Mouse (Mus musculus) mouse embryonic stem cell (cell line): ENCODE measurements at regions not wholly inside any gene's neighbourhood (a gene's known extent, or its start where the extent isn't known, plus 50 kb on each side); places are given as distances from the start of the nearest gene placed in this dataset.

ENCODE experiments used
- in situ Hi-C, 2 experiments: fragments of 300-500 bp; cut with MboI; formaldehyde crosslinking; loops; 1 replicate in 1 of 2; 3 replicates in 1 of 2; pipeline ENCODE4 v1.14.3; 2019 to 2020; ENCODE audit warnings: low sequenced_read_pairs in 2 of 2, low pct_unique_long_range_greater_than_20kb in 1 of 2, mixed read lengths in 1 of 2; ENCODE audit not compliant: unreplicated experiment in 1 of 2

DNA sequence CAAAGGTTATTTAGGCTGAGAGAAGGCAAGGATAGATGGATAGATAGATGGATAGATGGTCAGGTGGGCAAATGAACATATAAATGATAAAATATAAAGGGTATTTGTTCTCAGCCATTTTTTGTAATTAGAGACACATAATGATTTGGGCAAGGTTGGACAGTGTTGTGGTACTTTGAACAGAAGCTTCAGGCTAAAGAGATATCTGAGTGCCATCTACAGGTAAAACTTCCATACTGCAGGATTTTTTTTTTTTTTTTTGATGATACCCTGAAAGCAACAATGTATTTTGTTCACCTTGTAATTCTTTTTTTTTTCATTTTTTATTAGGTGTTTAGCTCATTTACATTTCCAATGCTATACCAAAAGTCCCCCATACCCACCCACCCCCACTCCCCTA is 110.1 kb upstream of the Trabd2b start:
- in situ Hi-C loops = loop anchor here in 1 of 2 experiments (5.0 to 10.0 kb wide), 2 partner anchors 852 to 1509 kb away; no protein-coding TSS in a partner anchor

- in situ Hi-C loops = loop anchor here in 1 of 2 experiments (5.0 to 10.0 kb wide), 2 partner anchors 854 to 1511 kb away; no protein-coding TSS in a partner anchor
These were observed 108.0 kb upstream of the Trabd2b start for GRCm38 (mm10) chr4:114298517-114298916.

DNA sequence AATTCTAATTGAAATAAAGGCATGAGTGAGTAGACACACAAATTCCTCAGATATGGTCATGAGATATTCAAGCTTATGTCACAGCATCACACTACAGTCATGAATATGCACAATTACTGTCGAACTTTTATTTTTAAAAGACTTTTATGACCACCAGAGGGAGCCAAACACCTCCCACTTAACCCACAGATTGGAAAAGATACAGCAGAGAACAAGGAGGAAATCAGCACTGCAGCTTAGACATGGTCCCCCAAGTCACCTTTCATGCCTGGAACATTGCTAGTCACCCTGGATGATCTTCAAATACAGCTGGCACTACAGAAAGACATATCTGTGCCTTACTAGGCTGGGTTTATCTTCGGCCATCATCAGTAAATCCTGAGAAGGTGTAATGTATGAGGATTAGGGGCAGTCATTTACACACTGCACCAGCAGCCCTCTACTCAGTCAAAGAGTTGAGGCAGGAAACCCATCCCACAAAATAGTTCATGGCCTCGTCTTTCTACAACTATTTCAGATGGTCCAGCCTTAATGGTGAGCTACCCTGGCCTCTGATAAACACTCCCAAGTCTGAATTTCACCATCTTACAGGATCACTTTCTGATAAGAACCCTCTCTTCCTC is 106.0 kb upstream of the Trabd2b start:
- in situ Hi-C loops = loop anchor here in 1 of 2 experiments (25.0 kb wide), 1 partner anchor 1513 kb away; no protein-coding TSS in a partner anchor

DNA sequence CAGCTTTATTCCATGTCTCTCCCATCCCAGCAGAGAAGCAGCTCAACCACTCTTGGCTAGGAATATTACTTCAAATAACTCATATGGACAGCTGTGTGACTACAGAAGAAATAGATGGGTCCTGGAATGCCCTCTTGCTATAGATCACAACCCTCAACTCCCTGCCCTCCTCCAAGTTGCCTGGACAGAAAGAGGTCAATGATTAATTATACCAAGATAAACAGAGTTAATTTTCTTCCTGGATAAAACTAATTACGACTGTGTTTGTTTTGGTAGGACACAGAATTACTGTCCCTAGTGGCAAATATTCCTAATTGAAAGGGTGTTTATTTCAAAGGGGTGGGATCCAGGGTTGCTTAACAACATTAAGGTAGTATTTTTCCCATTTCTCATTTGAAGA is 101.9 kb upstream of the Trabd2b start:
- in situ Hi-C loops = loop anchor here in 1 of 2 experiments (25.0 kb wide), 1 partner anchor 1517 kb away; no protein-coding TSS in a partner anchor

DNA sequence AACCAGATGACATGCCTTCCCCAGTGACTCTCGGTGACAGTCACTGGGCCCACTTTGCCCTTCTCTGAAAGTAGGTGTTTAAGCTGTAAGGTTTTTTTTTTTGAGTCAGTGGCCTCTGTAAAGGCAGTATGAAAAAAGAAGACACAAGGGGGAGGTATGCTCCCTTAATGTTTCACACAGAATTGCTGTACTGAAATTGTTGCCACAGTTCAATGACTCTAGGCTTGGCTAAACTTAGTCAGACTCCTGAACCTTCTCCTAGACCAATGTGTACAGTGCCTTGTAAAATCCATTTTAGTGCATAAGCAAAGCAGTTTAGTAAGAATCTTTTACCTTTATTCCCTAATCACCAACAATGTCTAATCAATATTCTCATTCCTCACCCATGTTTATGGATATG is 99.0 kb upstream of the Trabd2b start:
- in situ Hi-C loops = loop anchor here in 1 of 2 experiments (25.0 kb wide), 1 partner anchor 1520 kb away; no protein-coding TSS in a partner anchor

- in situ Hi-C loops = loop anchor here in 1 of 2 experiments (25.0 kb wide), 1 partner anchor 1521 kb away; no protein-coding TSS in a partner anchor
These were observed 98.0 kb upstream of the Trabd2b start for GRCm38 (mm10) chr4:114308518-114308917.

DNA sequence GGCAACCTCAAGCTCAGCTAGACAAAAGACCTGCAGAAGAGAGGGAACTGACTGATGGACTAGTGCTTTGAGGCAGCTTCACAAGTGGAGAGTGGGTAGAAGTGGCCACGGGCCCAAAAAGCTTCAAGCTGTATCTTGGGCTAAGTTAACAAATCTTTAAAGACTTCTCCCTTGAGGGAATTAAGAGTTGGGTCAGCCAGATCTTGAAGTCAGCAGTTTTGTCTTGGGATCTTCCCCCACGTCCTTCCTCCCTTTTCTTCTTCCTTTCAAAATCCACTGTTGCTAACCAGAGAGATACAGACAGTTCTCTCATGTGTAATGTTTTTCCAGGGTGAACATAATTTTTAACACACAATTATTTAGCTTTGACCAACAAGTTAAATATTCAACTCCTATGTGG is 91.5 kb upstream of the Trabd2b start:
- in situ Hi-C loops = loop anchor here in 1 of 2 experiments (25.0 kb wide), 1 partner anchor 1528 kb away; no protein-coding TSS in a partner anchor

- in situ Hi-C loops = loop anchor here in 1 of 2 experiments (25.0 kb wide), 1 partner anchor 1528 kb away; no protein-coding TSS in a partner anchor
These were observed 91.0 kb upstream of the Trabd2b start for GRCm38 (mm10) chr4:114315556-114315955.

DNA sequence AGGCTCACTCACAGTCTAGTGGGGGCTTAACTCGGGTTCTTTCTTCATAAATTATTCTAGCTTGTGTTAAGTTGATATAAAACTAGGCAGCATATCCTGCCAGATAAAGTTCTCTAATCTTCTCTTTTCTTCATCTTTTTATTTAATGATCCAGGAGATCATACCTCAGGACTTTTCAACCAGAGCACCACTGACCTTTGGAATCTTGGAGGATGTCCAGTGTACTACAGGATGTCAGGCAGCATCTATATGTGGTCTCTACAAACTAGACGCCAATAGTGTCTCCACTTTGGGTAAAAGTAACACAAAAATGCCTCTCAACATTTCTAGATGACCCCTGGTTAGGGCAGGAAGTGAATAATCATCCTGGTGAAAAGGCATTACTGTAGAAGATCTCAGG is 89.4 kb upstream of the Trabd2b start:
- in situ Hi-C loops = loop anchor here in 1 of 2 experiments (25.0 kb wide), 1 partner anchor 1530 kb away; no protein-coding TSS in a partner anchor

DNA sequence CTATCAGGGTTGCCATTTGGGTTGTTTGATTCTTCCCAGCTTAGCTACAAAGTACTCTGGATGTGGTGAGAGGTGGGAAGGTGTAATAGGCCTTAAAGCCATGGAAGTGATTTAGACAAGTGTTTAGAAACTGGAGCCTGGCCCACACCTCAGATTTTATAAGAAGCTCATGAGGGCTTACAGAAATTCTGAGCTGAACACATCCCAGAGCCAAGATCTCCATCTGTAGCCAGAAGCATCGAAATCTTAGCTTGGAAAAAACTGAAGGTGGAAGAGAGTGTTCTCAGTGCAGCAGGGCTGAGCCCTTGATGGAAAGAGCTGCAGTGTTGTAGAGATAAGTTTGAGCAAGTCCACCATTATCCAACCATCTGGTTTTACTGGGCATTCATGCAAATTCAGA is 86.4 kb upstream of the Trabd2b start:
- in situ Hi-C loops = loop anchor here in 1 of 2 experiments (25.0 kb wide), 1 partner anchor 1533 kb away; no protein-coding TSS in a partner anchor

DNA sequence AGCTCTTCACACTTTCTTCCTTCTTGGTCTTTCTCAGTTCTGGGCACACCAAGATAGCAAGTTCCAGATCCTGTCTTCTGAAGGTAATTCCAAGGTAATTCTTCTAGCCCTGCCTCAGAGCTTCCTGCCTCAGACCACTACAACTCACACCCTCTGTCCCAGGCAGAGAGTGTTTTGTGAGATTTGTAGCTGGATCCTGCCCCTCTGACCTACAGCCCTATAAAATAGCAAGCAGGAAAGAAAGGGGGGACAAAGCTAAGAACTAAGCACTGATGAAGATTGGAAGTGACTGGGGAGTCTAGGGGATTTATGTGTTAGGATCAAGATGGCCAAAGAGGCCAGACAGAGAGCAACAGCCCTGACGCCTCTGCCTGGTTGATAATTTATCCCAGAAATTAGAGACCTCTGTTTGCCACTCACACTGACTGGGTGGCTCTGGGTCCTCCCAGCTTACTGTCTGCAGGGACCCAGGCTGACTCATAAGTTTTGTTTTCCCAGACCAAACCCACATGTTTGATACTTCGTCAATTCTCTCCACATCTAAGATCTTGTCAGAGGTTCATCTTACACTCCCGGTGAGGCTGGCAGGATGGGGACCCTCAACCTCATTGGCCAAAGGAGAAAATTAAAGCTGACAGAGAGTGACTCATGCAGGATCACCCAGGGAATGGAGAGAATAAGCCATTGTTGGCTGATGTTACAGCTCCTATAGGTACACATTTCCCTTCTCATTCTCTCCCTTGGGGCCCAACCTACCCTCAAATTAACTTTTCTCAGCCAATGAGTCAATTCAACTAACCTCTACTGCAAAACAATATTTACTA is 84.8 kb upstream of the Trabd2b start:
- in situ Hi-C loops = loop anchor here in 1 of 2 experiments (25.0 kb wide), 1 partner anchor 1534 kb away; no protein-coding TSS in a partner anchor

DNA sequence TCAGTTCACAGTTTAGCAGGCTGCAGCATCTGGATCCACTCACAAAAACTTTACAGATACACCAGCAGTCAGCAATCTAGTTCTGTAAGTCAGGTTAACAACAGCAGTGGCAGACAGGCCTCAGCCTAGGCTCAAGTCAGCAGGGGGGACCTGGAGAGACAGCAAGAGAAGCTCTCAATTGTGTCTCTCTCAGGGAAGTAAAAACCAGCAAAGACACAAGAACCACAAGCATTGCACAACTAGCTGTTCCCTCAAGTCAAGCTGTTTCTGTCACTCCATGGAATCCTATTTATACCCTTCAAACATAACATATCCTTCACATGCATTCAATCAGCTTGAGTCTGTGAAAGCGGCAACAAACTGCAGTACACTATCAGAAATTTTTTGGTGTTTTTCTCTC is 76.5 kb upstream of the Trabd2b start:
- in situ Hi-C loops = no loop called here

GRCm38 (mm10) chr4:114331161-114331560 is 75.4 kb upstream of the Trabd2b start:
- in situ Hi-C loops = no loop called here

- in situ Hi-C loops = no loop called here
These were observed 71.7 kb upstream of the Trabd2b start for GRCm38 (mm10) chr4:114334850-114335249.

- in situ Hi-C loops = no loop called here
These were observed 70.3 kb upstream of the Trabd2b start for GRCm38 (mm10) chr4:114336029-114336746.

DNA sequence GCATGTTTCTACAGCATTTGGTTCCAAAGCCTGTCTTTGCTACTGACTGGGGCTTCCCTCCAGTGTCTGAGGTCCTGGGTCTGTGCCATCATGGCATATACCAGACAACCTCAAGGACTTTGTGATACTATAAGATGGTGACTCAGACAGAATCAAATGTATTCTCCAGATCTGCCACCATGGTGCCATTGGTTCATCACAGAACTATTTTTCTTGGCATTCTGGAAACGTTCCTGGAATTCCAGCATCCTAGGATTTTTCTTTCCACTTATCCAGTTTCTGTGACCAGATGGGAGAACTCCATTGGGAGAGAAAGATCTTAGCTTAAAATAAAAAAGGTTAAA is 69.8 kb upstream of the Trabd2b start:
- in situ Hi-C loops = no loop called here

- in situ Hi-C loops = no loop called here
These were observed 66.7 kb upstream of the Trabd2b start for GRCm38 (mm10) chr4:114339793-114340192.

- in situ Hi-C loops = no loop called here
These were observed 61.4 kb upstream of the Trabd2b start for GRCm38 (mm10) chr4:114345154-114345553.
